Mouse (Mus musculus) WW6 (cell line): Measurements from ENCODE around the gene Rgs8.

Experiments used
- DNase-seq: peaks from one replicate; pipeline ENCODE4 v3.0.0-alpha.2; 2013; ENCODE audit warnings: low read depth, low spot score

The Rgs8 gene

DNA sequence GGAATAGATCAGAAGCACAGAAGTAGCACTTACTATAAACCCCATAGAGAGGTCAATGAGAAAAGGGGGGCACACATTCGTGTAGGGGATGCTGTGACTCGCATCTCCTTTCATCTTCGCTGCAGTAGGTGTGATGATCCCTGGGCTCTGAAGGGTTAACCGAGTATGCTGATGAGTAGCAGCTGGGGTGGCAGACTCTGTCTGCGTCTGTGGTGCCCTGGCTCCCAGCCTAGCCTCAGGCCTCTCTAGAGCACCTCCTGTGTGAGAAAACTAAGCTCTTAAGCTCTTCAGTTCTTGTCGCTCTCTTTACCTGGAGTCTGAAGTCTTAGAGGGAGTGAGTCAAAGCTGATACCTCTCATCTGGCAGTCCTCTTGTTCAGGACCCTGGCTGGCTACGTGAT is 51.3 kb downstream of the Rgs8 start:
- no peak for DNase-seq

DNA sequence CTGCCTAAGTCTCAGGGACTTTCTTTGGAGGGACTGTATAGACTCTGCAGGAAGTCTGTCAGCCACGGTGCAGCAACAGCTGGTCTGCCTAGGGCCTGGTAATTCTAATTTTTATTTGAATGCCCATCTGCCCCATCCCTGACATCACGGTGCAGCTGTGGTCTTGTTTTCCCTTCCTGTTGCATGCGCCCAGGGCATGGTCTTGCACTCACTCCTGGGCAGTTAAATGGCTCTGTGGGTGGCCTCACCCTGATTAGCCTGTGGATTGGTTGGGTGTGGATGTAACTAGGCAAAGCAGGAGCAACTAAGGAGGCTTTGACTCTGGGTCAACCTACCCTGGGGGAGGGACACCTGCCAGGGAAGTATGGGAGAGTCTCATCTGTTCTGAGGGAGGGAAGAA is 52.2 kb downstream of the Rgs8 start:
- no peak for DNase-seq

DNA sequence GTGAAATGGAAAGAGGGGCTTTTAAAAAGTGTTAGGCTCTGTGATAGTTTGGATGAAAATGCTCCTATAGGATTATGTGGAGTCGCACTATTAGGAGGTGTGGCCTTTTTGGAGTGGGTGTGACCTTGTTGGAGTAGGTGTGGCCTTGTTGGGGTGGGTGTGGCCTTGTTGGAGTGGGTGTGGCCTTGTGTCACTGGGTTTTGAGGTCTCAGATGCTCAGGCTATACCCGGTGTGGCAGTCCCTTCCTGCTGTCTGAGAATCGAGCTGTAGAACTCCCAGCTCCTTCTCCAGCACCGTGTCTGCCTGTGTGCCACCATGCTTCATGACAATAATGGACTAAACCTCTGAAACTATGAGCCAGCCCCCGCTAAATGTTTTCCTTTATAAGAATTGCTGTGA is 55.8 kb downstream of the Rgs8 start:
- DNase-seq, result no peak

DNA sequence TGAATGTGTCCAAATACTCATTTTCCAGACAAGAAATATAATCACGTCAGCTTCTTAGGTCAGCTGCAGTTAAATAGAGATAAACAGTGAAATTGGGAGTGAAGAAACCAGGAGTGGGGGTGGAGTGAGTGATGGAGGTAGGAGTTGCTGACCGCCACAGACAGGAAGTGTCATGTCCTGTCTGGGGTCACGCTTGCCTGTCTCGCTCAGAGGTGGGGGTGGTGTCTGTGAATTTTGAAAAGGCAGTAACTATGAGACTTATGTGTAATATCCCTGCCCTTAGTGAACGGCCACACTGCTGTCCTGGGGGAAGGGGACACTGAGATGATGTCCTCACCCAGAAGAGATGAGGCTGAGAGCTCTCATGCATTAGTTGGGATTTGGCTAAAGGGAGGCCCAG is 56.6 kb downstream of the Rgs8 start:
- DNase-seq, result no peak

DNA sequence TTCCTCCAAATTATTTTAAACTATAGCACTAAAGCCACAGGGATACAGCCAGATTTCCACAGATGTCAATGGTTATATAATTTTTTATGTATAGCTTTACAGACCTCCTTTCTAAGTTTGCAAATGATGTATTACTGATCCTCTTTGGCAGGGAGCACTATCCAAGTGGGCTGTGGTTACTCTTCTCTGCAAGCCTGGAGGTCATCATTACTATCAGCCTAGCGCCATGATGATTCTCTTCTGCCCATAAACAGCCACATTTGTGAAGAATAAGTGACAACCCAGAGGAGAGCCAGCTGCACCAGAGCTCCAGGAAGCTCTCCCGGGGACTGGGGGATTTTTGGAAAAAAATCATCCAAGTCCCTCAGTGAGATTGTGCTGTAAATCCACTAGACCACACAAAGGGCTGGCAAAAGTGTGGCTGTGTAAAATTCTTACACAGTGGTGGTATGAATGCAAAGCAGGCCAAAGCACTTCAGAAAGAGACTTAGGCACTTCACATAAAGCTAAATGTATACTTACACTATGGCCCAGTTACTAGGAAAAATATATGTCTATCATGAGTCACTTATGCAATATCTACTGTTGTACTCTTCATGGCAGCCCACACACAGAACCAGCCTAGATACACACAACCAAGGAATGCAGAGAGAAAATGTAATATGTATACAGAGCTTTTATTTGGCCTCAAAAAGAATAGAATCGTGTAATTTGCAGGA is 58.9 kb downstream of the Rgs8 start:
- no peak for DNase-seq

DNA sequence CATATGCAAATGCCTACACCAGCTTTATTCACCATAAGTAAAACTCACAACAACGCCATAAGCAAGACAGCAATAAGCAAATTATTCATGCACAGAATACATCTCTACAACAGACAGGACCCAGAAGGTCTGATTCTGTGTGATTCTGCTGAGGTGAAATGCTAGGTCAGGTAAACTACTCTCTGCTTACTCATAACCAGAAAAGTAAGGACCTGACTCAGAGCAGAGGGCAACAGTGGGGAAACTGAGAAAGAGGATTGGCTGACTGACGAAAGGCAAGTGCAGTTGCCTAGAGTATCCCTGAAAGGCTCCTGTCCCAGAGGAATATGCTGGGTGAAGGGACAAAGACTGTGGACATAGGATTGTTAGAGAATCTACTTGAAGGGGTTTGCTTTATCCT is 59.8 kb downstream of the Rgs8 start:
- no peak for DNase-seq

DNA sequence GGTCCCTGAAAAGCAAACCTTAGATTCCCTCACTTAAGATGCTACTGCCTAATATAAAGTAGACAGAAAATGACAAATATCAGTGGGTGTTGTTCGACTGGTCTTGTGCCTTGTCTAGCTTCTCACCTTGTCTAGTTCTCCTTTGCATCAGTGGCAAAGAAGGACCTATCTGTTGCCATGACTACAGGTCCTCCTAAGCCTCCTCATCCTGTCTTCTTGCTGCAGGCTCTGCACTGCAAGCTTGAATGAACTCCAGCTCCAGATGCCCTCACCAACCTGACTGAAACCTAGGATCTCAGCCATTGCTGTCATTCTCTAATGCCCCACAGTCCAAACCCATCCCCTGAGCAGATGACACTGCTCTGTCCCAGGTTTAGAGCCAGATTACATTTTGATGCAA is 65.2 kb downstream of the Rgs8 start:
- DNase-seq, result no peak

DNA sequence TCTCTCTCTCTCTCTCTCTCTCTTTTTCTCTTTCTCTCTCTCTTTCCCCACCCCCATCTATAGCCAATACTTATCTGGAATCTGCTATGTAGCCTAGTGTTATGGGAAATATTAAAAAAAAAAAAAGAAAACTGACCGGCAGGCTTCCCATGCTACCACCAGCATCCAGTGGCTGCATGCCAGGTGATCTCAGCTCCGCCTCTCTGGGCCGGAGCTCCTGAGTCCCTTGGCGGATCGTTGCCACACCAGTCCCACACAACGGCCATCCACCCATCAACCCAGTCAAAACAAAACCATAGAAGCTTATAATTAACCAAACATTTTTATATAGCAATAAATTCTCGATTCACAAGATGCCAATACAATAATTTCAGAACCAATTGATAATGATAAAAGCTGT is 68.1 kb downstream of the Rgs8 start:
- DNase-seq, result no peak

DNA sequence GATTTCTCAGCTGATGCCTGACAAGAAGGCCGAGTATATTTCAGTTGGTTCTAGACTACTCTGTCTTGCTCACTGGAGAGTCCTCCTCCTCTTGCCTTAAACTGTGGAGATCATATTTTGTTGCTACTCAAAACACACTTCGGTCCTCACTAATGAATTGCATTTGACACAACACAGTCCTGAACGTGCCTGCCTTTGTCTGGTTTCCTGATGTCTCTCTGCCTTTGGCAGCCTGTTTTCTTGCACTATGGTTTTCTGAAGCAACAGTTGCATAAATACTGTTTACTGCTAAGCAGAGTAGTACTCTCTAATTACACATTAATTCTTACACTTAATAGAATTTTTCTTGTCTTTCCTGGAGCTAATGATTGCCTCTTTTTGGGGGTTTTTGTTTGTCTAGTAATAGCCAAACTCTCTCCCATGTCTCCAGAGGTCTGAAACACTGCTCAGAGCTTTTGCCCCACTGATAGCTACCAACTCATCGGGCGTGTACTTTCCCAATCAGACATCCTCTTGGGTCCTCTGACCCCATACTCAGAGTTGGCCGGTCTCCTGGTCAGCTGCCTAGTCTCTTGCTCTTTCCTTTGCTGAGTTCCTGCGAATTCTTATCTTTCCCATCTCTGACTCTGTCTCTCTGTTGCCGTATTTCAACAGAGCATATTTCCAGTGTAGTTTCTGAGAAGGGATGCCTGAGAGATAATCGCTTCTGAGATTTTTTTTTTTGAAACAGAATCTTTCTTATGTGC is 68.9 kb downstream of the Rgs8 start:
- no peak for DNase-seq

DNA sequence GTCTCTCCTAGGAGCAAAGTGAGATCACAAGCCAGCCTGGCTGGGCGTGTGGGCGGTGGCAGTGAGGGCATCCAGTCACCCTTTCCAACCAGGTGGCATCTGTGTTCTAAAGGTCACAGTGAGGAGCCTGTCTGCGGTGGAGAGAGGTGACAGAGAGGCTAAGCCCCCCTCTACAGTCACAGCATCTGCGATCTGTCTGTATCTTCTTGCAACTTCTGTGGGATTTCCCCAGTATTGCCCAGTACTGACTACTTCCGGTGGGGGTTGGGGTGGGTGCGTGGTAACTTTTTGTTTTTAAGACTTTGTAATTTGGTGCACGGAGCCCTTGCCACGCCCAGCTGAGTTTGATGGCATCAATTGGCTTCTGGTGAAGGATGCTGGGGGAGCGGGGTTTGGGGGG is 70.6 kb downstream of the Rgs8 start:
- DNase-seq, result no peak

DNA sequence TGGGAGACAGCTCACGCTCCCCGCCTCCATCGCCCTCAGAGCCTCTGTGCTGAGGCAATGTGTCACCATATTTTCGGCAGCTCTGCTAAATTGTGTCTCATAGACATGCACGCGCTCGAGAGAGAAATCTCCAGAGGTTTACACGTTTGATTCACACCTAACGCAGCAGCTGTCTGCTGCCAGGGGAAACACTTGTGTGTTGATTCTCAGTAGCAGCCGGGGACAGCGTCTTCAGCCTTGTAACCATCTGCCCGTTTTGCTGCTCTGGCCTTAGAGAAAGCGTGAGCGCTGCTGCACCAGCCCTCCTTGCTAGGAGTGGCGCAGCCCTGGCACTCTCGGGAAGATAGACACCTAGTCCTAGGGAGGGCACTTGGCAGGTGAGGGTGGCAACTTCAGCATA is 73.8 kb downstream of the Rgs8 start:
- DNase-seq, result no peak

DNA sequence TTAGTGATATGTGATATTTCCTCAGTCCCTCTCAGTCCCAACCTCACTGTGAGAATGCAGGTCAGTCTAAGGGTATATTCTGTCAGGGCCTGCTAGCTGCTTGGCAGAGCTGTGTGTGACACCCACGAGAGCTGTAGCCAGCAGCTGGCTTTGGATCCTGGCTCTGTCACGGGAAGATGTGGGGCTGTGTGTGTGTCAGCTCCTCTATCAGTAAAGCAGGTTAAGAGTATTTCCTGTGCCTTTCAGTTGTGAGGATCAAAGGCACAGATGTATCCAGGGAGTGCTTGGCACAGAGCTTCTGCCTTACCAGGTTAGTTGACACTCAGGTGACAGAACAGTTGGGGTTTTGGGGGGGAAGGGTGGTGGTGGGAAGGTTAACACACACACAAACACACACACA is 77.0 kb downstream of the Rgs8 start:
- DNase-seq, result no peak

DNA sequence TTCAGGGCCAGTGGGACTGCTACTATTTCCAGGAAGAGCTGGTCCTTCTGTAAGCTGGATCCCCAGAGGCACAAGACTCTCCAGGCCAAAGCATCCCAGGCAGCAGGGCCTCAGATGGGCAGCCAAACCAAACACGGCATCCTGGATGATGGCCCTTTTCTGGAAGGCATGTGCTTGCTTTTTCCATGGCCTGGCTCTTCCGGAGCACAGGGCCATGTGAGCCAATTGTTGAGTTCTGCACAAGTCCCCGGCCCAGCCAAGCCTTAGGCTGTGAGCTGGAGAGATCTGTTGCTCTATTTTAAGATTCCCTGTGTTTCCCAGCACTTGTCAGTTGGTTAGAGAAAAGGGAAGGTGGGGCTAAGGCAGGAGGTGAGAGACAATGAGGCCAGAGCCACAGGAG is 77.8 kb downstream of the Rgs8 start:
- no peak for DNase-seq

DNA sequence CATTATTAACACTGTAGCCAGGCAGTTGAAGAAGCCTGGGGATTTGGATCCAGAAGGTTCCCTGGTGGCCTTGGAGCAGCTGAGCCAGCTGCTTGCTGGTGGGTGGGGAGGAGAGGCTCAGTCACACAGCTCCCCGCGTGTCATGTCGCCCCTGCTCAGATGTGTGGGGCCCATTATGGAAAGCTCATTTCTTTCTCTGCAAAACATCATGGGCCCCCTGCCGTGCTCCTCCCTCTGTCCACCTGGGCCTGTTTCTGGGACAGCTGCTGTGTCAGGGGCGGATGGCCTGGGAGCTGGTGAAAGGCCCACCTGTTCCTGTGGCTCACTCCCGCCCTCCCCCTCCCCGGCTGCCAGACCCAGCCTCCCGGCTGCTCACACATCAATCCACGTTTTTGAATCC is 80.4 kb downstream of the Rgs8 start:
- DNase-seq, result no peak

DNA sequence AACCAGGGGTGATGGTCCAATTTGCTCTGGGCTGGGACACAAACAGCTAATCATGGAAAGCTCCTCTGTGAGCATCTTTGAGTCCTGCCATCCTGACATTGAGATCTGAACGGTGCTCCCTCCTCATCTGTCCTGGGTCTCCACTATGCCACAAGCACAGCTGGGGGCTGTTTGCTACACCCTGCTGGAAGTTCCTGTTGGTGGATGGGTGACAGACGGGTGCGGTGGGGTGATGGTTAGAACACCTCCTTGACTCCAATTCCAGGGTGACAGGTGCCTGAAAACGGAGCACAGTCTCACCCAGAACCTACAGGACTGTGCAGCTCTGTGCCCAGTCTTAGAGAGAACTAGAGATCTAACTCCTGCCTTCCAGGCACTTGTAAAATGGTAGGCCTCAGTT is 82.0 kb downstream of the Rgs8 start:
- DNase-seq, result no peak

DNA sequence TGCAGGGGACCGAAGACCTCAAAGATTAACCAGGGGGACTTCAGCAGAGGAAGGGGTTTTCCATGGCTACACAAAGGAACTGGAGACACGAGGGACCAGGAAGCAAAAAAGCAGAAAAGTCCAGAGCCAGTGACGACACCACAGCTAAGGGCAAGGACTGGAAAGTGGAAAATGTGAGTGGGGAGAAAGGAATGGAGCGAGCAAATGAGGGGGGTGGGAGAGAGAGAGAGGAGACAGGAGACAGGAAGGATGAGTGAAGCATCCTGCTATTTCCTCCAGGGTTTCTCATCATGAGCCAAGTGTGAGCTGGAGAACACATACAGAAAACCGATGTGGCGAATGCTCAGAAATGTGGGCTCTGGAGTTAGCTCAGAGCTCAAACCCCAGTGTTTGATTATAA is 83.3 kb downstream of the Rgs8 start:
- no peak for DNase-seq

DNA sequence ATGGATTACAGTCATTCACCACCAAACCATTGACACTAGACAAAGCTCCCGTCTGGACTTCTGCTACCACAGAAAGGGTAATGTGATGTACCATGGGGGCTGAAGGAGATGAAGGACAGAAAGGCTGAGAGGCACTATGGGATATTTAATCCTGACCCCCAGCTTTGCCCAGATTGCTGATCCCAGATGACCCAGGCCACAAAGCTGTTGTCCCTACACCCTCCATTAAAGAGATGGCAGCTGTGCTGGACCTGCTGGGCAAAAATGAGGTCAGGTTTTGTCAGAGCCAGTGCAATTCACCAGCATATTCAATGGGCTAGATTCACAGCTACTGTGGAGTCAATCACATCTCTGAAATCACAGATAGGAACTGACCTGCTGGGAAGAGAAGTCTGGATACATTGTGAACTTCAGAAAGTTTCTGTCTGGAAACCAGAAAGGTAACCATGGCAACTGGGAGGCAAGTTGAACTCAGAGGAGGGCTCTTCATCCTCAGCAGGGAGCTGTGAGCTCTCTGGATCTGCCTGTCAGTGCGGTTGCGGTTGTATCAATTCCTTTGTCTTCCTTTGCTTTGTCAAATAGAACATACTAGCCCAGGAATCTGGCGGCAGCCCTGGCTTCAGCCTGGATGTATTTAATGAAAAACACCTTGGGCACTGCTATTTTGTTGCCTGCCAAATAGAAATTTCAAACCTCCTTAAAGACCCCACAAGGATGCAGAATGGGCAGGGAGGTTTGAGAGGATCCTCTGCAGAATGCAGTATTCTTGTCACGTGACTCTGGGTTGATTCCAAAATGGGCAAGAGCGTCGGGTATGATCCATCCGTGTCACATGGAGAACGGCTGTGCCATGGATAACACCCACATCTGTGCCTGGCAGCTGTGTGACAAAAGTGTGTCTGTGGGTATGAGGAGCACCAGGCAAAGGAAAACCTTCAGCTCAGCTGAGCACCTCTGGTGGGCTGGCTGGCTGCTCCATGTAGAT is 84.6 kb downstream of the Rgs8 start:
- no peak for DNase-seq

DNA sequence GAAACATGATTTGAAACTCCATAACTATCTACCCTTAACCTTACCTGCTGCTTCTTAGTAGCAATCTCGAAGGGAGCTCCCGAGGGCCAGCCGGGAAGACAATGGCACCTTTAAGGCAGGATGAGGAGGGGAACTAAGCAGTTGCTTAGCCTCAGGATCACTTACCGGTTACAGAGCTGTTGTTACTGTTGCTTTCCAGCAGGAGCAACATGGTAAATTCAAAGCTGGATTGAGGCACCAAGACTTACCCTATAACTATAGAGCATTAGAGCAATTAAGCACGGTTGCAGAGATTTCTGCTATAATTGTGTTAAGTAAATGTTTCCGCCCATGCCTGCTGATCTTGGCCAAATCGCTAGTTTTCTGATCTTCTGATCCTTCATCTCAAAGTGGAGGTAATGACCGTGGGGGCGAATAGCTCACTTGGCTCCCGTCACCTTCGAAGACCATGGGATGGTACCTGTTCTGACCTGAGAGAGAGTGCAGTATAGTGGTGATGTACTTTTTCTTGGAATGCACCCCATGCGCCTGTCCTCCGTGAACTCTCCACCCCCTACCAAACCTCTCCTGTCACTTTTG is 86.7 kb downstream of the Rgs8 start:
- DNase-seq, result no peak

DNA sequence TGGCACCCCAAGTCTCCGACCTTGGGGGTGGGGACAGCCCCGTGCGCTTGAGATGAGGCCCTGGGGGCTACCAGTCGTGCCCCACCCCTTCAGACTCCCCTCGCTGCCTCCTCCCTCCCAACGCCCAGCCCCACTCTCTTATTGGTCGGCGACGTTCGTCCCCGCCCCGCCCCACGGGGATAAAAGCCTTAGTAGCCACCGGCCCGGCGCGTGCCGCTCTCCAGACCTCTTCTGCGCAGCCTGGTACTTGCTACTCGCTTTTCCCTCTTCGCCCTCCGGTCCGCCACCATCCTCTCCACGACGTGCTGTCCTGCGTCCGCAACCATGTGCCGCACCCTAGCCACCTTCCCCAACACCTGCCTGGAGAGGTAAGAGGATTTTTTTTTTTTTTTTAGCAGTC is 87.3 kb downstream of the Rgs8 start, which contains the start of gene Rgs16:
Rgs16 (plus strand) TSS at position 205 of the 400 bp plus-strand sequence.
- no peak for DNase-seq

DNA sequence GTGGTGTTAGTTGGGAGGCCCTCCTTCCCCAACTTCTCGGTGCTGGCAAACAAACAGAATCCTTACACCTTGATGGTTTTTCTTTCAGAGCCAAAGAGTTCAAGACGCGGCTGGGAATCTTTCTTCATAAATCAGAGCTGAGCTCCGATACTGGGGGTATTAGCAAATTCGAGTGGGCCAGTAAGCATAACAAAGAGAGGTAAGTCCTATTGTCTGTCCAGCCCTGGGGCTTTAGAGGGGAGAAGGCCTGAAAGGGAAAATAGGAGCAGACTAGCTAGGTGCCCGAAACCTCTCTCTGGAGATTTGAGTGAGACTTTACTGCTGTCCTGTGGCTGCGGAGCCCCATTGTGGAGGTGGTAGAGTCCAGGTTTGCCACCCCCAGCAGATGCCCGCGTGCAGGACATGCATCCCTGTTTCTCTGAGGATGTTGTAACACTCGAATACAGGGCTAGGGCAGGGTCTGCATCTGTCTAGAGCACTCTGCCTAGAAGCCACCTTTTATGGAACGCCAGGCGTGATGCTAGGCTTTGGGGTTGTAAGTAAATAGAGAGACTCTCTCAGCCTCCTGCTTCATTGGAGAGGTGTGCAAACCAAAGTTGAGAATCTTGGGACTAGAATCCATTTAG is 88.1 kb downstream of the Rgs8 start:
- no peak for DNase-seq

DNA sequence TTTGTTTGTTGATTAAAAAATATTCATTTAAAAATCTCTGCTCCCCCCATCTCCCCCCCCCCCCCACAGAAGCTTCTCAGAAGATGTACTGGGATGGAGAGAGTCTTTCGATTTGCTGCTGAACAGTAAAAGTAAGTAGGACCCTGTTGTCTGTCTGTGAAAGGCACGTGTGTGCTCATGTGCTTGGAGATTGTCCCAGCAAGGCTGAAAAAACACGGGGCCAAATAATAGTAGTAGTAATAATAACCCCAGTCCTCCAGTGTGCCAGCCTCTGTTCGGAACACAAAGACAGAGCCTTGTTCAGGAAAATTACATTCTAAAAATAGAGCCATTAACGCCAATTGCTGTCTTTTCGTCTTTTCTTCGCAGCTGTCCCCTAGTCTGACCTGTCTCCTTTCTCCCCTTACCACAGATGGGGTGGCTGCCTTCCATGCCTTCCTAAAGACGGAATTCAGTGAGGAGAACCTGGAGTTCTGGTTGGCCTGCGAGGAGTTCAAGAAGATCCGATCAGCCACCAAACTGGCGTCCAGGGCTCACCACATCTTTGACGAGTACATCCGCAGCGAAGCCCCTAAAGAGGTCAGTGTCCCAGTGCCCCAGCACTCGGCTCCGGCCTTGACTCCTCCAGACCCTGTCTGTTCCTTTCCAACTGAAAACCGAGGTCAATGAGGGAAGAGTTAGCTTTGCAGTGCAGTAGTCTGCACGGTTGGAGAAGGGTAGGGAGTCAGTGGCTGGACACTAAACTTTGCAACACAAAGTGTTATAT is 88.9 kb downstream of the Rgs8 start:
- no peak for DNase-seq
